Mouse (Mus musculus): ENCODE results near the gene Tmem270. TPM values are rescaled to one million over a fixed set of nuclear protein-coding genes. Genes with fewer than 3 reads are reported as not detected.

Tmem270 gene
- polyA plus RNA-seq, 1 experiment: not detected

DNA sequence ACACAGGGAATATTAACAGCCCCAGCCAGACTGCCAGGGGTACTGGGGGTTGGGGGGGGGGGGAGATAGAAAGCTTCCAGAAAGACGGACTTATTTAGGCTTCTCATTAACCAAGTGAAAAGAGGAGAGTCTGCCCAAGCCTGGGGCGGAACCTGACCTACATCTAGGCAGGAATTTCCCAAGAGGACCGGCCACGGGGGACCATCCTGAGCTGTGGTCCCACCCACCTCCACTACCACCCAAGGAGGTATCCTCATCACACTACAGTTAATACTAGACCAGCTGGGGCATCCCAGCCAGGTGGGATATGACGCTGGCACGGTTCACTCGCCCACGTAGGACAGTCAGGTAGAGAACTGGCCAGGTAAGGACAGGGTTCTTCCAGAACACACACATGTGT is 33.5 kb downstream of the Tmem270 start:
- Histone ChIP-seq H3K4me1 (peaks cover 8% of the 10 kb centered on the region), H3K4me3 (replicated peaks) (no peak overlapping the region), H3K9me3 (no peaks in the 10 kb centered on the region), H3K27me3 (replicated peaks) (peaks cover 40% of the 10 kb centered on the region), H3K36me3 (replicated peaks; ENCODE audit: low read length) (no peaks in the 10 kb centered on the region)
- TF ChIP-seq FLI1 (IDR thresholded peaks at IDR 0.05; ENCODE audit: low read length) (no peak), GATA1 (IDR thresholded peaks at IDR 0.05; ENCODE audit: borderline replicate concordance, low read length) (no peak)

- peaks cover 41% of the 10 kb centered on the region for H3K27me3 ChIP-seq (replicated peaks)
- H3K36me3 ChIP-seq (replicated peaks; ENCODE audit: low read length): no peaks in the 10 kb centered on the region
- no peak for TF ChIP-seq FLI1 (IDR thresholded peaks at IDR 0.05; ENCODE audit: low read length)
- TF ChIP-seq GATA1 (IDR thresholded peaks at IDR 0.05; ENCODE audit: borderline replicate concordance, low read length): no peak
- no peaks in the 10 kb centered on the region for H3K9me3 ChIP-seq
- peaks cover 8% of the 10 kb centered on the region for H3K4me1 ChIP-seq
- no peak overlapping the region for H3K4me3 ChIP-seq (replicated peaks)
Observed at GRCm38 (mm10) chr5:134872597-134872996, 33.9 kb downstream of the Tmem270 start.

DNA sequence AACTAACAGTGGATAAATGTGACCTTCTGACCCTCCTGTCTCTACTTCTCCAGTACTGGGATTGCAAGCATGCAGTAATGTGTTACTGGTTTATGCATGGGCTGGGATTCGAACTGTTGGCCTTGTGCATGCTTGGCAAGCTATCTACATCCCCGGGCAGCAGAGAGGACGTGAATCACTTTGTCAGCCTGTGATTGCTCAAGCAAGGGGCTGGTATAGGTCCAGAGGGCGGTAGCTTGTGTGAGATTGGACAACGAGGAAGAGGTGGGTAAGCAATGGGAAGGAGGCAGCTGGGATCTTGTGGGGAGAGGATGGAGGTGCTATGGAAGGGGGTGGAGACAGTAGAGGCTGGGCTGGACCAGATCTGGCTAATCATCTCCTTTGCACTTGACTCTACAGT is 38.0 kb downstream of the Tmem270 start:
- TF ChIP-seq FLI1 (IDR thresholded peaks at IDR 0.05; ENCODE audit: low read length) (no peak), GATA1 (IDR thresholded peaks at IDR 0.05; ENCODE audit: borderline replicate concordance, low read length) (no peak)
- Histone ChIP-seq H3K9me3 (no peaks in the 10 kb centered on the region), H3K4me1 (no peaks in the 10 kb centered on the region), H3K4me3 (replicated peaks) (no peak overlapping the region), H3K36me3 (replicated peaks; ENCODE audit: low read length) (no peaks in the 10 kb centered on the region), H3K27me3 (replicated peaks) (peaks cover 44% of the 10 kb centered on the region)

DNA sequence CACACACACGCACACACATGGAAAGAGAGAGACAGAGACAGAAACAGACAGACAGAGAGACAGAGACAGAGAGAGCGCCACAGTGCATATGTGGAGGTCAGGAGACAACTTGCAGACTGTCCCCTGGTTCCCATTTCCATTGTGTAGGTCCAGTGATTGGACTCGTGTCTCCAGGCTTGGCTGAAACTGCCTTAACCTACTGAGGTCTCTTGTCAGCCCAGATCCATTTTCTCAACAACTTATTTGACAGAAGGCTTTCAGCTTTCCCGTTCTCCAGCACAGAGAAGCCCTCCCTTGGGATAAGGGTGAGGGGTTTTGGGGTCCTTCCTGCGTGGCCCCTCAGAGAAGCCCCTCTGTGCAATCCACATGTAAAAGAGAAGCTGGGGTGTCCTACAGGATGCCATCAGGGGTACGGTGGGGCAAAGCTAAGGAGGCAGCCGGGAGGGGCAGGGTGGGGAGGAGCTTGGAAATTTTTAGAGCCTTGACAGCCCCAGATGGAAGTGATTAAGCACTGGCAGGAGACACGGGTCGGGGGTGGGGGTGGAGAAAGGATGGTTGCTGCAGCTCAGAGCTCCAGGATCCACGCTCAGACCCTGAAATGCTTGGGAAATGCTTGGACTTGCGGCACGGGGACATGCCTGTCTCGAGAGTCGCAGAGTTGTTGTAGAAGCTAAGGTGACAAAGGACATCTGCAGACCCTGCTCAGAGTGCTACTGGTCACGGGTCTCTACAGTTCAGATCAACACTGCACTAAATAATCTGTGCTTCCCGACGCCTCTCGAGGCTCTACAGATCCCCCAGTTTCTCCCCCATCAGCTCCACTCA is 39.0 kb downstream of the Tmem270 start:
- TF ChIP-seq FLI1 (IDR thresholded peaks at IDR 0.05; ENCODE audit: low read length): no peak
- no peak for TF ChIP-seq GATA1 (IDR thresholded peaks at IDR 0.05; ENCODE audit: borderline replicate concordance, low read length)
- H3K27me3 ChIP-seq (replicated peaks): peaks cover 39% of the 10 kb centered on the region

DNA sequence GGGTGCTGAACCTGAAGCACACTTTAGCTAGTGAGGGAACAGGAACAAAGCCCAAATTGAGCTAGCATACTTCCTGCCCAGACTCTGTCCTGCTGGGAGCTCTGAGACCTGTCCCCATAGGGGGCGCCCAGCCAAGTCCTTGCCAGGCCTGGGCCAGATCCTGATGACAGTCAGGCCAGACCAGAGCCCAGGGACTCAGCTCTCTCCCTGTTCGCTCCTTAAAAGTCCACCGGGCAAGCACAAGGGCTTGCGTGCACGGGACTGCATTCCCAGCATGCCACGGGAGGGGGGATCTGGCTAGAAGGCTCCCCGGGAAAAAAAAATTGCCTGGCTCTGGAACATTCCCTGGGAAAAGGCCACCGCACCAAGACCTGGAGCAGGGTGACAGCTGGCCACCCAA is 41.4 kb downstream of the Tmem270 start:
- TF ChIP-seq GATA1 (IDR thresholded peaks at IDR 0.05; ENCODE audit: borderline replicate concordance, low read length) (no peak), FLI1 (IDR thresholded peaks at IDR 0.05; ENCODE audit: low read length) (no peak)
- Histone ChIP-seq H3K9me3 (no peaks in the 10 kb centered on the region), H3K36me3 (replicated peaks; ENCODE audit: low read length) (no peaks in the 10 kb centered on the region), H3K27me3 (replicated peaks) (peaks cover 34% of the 10 kb centered on the region), H3K4me3 (replicated peaks) (no peak overlapping the region), H3K4me1 (peaks cover 6% of the 10 kb centered on the region; the same call in 1 of the 2 replicates)

More for the DNA sequence above, 39.0 kb downstream of the Tmem270 start:
- Histone ChIP-seq H3K9me3 (no peaks in the 10 kb centered on the region), H3K4me3 (replicated peaks) (no peak overlapping the region), H3K4me1 (no peaks in the 10 kb centered on the region), H3K36me3 (replicated peaks; ENCODE audit: low read length) (no peaks in the 10 kb centered on the region)

DNA sequence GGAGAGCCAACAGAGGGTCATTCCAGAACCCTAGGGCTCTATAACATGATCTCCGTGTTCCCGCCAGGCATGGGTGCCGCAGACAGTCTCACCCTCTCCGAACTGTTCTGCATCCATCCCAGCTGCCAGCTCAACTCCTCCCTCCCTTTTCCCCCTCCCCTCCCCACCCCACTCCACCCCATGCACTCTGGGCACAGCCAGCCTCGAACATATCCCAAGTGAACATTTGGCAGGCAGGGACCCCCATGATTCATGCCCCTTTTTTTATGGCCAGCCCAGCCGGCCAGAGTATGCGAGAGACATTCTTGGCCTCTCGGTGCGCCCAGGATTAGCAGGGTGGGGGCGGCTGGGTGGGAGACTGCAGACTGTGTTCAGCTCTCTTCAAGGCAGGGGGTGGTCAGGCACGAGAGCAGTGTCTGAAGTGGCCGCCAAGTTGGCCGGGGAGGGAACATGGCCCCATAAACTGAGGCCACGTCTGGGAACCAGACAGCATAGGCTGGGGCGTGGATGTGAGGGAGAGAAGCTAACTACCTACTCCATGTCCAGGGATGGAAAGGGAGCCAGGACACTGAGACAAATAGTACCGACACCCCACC is 44.5 kb downstream of the Tmem270 start:
- Histone ChIP-seq H3K4me3 (replicated peaks) (no peak overlapping the region), H3K9me3 (peaks cover 14% of the 10 kb centered on the region; the same call in 1 of the 2 replicates), H3K36me3 (replicated peaks; ENCODE audit: low read length) (no peaks in the 10 kb centered on the region), H3K27me3 (replicated peaks) (peaks cover 29% of the 10 kb centered on the region), H3K4me1 (peaks cover 6% of the 10 kb centered on the region; the same call in 1 of the 2 replicates)
- no peak for TF ChIP-seq FLI1 (IDR thresholded peaks at IDR 0.05; ENCODE audit: low read length)
- no peak for TF ChIP-seq GATA1 (IDR thresholded peaks at IDR 0.05; ENCODE audit: borderline replicate concordance, low read length)

DNA sequence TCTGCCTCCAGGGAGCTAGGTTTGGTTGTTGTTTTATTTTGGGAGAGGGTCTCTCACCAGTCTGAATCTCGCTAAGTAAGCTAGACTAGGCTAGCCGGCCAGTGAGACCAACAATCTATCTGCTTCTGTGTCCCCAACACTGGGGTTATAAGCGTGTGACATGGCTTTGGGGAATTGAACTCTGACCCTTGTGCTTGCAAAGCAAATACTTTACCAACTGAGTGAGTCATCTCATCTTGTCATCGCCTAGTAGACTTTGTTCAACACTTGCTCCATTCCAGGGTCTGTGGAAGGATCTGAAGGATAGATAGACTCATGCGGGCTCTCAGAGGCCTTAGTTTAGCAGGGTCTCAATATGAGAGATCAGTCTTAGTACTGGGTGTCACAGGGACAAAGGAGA is 47.3 kb downstream of the Tmem270 start:
- Histone ChIP-seq H3K4me3 (replicated peaks) (no peak overlapping the region), H3K27me3 (replicated peaks) (peaks cover 14% of the 10 kb centered on the region), H3K4me1 (peaks cover 6% of the 10 kb centered on the region; the same call in 1 of the 2 replicates), H3K36me3 (replicated peaks; ENCODE audit: low read length) (no peaks in the 10 kb centered on the region), H3K9me3 (peaks cover 26% of the 10 kb centered on the region)
- TF ChIP-seq FLI1 (IDR thresholded peaks at IDR 0.05; ENCODE audit: low read length) (no peak), GATA1 (IDR thresholded peaks at IDR 0.05; ENCODE audit: borderline replicate concordance, low read length) (no peak)

DNA sequence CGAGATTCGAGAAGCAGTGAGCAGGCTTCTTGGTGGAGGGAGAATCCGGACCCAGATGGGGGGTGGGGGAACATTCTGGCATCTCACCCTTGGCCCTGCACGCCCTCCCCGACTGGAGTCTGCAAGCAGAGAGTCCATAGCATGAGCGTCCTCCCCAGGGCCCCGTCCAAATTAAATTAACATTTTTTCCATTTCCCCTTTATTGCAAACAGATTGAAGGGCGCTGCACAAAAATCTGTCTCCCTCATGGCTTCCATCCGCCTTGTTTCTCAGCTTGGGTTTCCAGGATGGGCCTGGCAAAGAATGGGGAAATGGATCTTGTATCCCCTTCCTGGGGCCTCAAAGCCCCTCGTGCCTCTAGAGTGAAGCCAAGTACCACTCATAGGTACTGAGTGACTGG is 48.2 kb downstream of the Tmem270 start:
- Histone ChIP-seq H3K36me3 (replicated peaks; ENCODE audit: low read length) (no peaks in the 10 kb centered on the region), H3K4me3 (replicated peaks) (no peak overlapping the region), H3K27me3 (replicated peaks) (peaks cover 14% of the 10 kb centered on the region), H3K4me1 (peaks cover 6% of the 10 kb centered on the region; the same call in 1 of the 2 replicates), H3K9me3 (peaks cover 26% of the 10 kb centered on the region)
- TF ChIP-seq GATA1 (IDR thresholded peaks at IDR 0.05; ENCODE audit: borderline replicate concordance, low read length) (no peak), FLI1 (IDR thresholded peaks at IDR 0.05; ENCODE audit: low read length) (no peak)

DNA sequence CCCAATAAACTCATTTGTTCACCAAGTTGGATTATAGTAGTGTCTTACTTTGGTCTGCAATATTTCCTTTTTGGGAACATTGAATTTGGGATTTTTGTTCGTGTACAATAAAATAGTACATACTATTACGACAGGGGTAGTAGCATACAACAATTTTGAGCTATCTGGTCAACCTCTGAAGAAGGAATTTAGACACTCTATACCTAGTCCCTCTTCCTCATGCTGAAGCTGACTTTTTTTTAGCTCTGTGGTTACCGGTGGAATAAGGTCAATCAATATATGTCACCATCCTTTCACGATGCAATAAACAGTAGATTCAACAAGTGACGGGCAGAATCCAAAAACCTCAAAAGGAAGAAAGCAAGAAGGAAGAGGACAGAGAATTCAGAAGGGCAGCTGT is 53.7 kb downstream of the Tmem270 start:
- Histone ChIP-seq H3K4me3 (replicated peaks) (no peak overlapping the region), H3K27me3 (replicated peaks) (peaks cover 6% of the 10 kb centered on the region), H3K9me3 (peaks cover 45% of the 10 kb centered on the region), H3K36me3 (replicated peaks; ENCODE audit: low read length) (no peaks in the 10 kb centered on the region), H3K4me1 (no peaks in the 10 kb centered on the region)
- TF ChIP-seq FLI1 (IDR thresholded peaks at IDR 0.05; ENCODE audit: low read length) (no peak), GATA1 (IDR thresholded peaks at IDR 0.05; ENCODE audit: borderline replicate concordance, low read length) (no peak)

Other genes starting within 250 kb of the Tmem270 start
- gene Limk1, start 218.1 kb downstream of the Tmem270 start, polyA plus RNA-seq (2012; ENCODE audit: insufficient read depth, low replicate concordance): 54.8 and 104 TPM in 2 replicates
- 0.19 TPM in 1 of 2 replicates, not detected in the other for gene Eln, start 159.4 kb downstream of the Tmem270 start, polyA plus RNA-seq (2012; ENCODE audit: insufficient read depth, low replicate concordance)
- gene Cldn13, start 8.8 kb upstream of the Tmem270 start, polyA plus RNA-seq (2012; ENCODE audit: insufficient read depth, low replicate concordance): not detected in 2 replicates
- 18.7 and 34.3 TPM in 2 replicates for gene Mettl27, start 25.6 kb upstream of the Tmem270 start, polyA plus RNA-seq (2012; ENCODE audit: insufficient read depth, low replicate concordance)
- not detected in 2 replicates for gene Cldn4, start 40.2 kb upstream of the Tmem270 start, polyA plus RNA-seq (2012; ENCODE audit: insufficient read depth, low replicate concordance)
- gene Cldn3, start 79.5 kb upstream of the Tmem270 start, polyA plus RNA-seq (2012; ENCODE audit: insufficient read depth, low replicate concordance): 0.64 and 3.8 TPM in 2 replicates
- 23.7 and 34.3 TPM in 2 replicates for gene Abhd11, start 102.4 kb upstream of the Tmem270 start, polyA plus RNA-seq (2012; ENCODE audit: insufficient read depth, low replicate concordance)
- 1.1 and 1.6 TPM in 2 replicates for gene Stx1a, start 116.7 kb upstream of the Tmem270 start, polyA plus RNA-seq (2012; ENCODE audit: insufficient read depth, low replicate concordance)
- gene Dnajc30, start 157.5 kb upstream of the Tmem270 start, polyA plus RNA-seq (2012; ENCODE audit: insufficient read depth, low replicate concordance): 42.1 and 116 TPM in 2 replicates
- gene Bud23, start 158.2 kb upstream of the Tmem270 start, polyA plus RNA-seq (2012; ENCODE audit: insufficient read depth, low replicate concordance): 67.0 and 146 TPM in 2 replicates
- gene Vps37d, start 171.5 kb upstream of the Tmem270 start, polyA plus RNA-seq (2012; ENCODE audit: insufficient read depth, low replicate concordance): 0.44 and 2.3 TPM in 2 replicates
- 0.12 TPM in 1 of 2 replicates, not detected in the other for gene Mlxipl, start 183.2 kb upstream of the Tmem270 start, polyA plus RNA-seq (2012; ENCODE audit: insufficient read depth, low replicate concordance)
- gene Tbl2, start 242.9 kb upstream of the Tmem270 start, polyA plus RNA-seq (2012; ENCODE audit: insufficient read depth, low replicate concordance): 6.6 TPM in 1 of 2 replicates, not detected in the other